Mouse (Mus musculus) midbrain, embryonic 11.5 days (tissue): ENCODE measurements around the gene Usp19. TPM values are rescaled to one million over a fixed set of nuclear protein-coding genes. Genes with fewer than 3 reads are reported as not detected.

Source experiments
- ATAC-seq: fragments of 200-750 bp; cut with Nextera tagmentation; 2 replicates; pipeline ENCODE4 v1.8.0; 2017; ENCODE audit warnings: moderate TSS enrichment, moderate library complexity; ENCODE audit not compliant: low FRiP score
- DNase-seq: peaks from one replicate; pipeline ENCODE4 v3.0.0; 2015; ENCODE audit warnings: low spot score; ENCODE audit errors: missing footprints
- H3K27ac ChIP-seq: fragments of 300-500 bp; sonication (generic); 2 replicates; pipeline ENCODE4 v1.5.1; 2014; ENCODE audit warnings: low read depth, low read length
- H3K27me3 ChIP-seq: fragments of 300-500 bp; sonication (generic); 2 replicates; pipeline ENCODE4 v1.6.1; 2014; ENCODE audit warnings: mild to moderate bottlenecking, low read length, moderate library complexity, mixed read lengths; ENCODE audit not compliant: control insufficient read depth, insufficient read depth
- H3K36me3 ChIP-seq: fragments of 300-500 bp; sonication (generic); 2 replicates; pipeline ENCODE4 v1.6.1; 2014; ENCODE audit warnings: mild to moderate bottlenecking, low read length, moderate library complexity, mixed read lengths; ENCODE audit not compliant: control insufficient read depth, insufficient read depth
- H3K4me1 ChIP-seq: fragments of 300-500 bp; sonication (generic); 2 replicates; pipeline ENCODE4 v1.6.1; 2014; ENCODE audit warnings: low read length; ENCODE audit not compliant: control insufficient read depth, insufficient read depth
- H3K4me2 ChIP-seq: fragments of 300-500 bp; sonication (generic); 2 replicates; pipeline ENCODE4 v1.6.1; 2014; ENCODE audit warnings: mild to moderate bottlenecking, moderate library complexity
- H3K4me3 ChIP-seq: fragments of 300-500 bp; sonication (generic); 2 replicates; pipeline ENCODE4 v1.5.1; 2014; ENCODE audit warnings: low read depth, low read length
- H3K9ac ChIP-seq: fragments of 300-500 bp; sonication (generic); 2 replicates; pipeline ENCODE4 v1.6.1; 2014; ENCODE audit warnings: low read length
- H3K9me3 ChIP-seq: fragments of 300-500 bp; sonication (generic); 2 replicates; pipeline ENCODE4 v1.6.1; 2016; ENCODE audit warnings: low read length; ENCODE audit not compliant: control insufficient read depth
- WGBS: fragments of 180-500 bp; shearing (Covaris S2); extraction: QIAGEN DNeasy Blood & Tissue Kit; methylation state at CpG from one replicate; pipeline ENCODE4 v1.1.7; 2014; 5-methylcytosine and 5-hydroxymethylcytosine counted together
- polyA plus RNA-seq: library from polyadenylated mRNA; unstranded; fragments of >200 nt; fragmentation: Nextera tagmentation; extraction: Ambion mirVana; gene quantifications from 2 replicates; pipeline ENCODE4 v1.2.1, GENCODE M21; 2014

The Usp19 gene
- polyA plus RNA-seq, 1 experiment from 2014 or later: 63.0 TPM

- H3K4me1 ChIP-seq: peaks cover 11% of the 10 kb centered on the region
- no peak overlapping the region for H3K27ac ChIP-seq
- ATAC-seq: no peak
- peak overlapping the region; percentile 69 for H3K4me3 ChIP-seq
- H3K9me3 ChIP-seq: no peaks in the 10 kb centered on the region
- H3K4me2 ChIP-seq: peak overlapping the region; percentile 87
- DNase-seq: peak; percentile 80
- no peak overlapping the region; the same call in 1 of the 2 replicates for H3K9ac ChIP-seq
- 89% methylated on average over 5 of the region's 5 CpGs for whole genome bisulfite sequencing
- H3K36me3 ChIP-seq: peaks cover 23% of the 10 kb centered on the region
- H3K27me3 ChIP-seq: no peaks in the 10 kb centered on the region
Observed at GRCm38 (mm10) chr9:108461675-108462074, 28.7 kb upstream of the Usp19 start.

DNA sequence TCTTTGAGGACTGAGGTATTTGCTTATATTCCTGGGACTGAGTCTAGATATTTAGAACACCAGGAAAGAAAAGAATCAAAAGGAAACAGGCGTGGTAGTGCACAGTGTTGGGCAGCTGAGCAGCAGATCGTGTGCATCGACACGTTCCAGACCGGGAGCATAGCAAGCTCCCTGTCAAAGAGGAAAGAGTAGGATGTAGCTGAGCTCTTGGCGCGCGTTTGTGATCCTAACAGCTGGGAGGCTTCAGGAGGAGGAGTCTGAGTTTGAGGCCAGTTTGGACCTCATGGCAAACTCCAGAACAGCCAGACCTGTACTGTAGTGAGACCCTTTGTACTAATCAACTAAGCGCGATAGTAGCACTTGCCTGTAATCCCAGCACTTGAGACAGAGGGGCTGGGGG, 28.2 kb upstream of the Usp19 start:
- DNase-seq (peak; percentile 37), ATAC-seq (no peak)
- peaks cover 11% of the 10 kb centered on the region for H3K4me1 ChIP-seq
- no peaks in the 10 kb centered on the region for H3K9me3 ChIP-seq
- no peak overlapping the region for H3K4me2 ChIP-seq
- no peak overlapping the region for H3K9ac ChIP-seq
- H3K27ac ChIP-seq: no peak overlapping the region
- 93% methylated on average over 10 of the region's 10 CpGs for WGBS
- H3K4me3 ChIP-seq: no peak overlapping the region
- H3K27me3 ChIP-seq: no peaks in the 10 kb centered on the region
- peaks cover 23% of the 10 kb centered on the region for H3K36me3 ChIP-seq

DNA sequence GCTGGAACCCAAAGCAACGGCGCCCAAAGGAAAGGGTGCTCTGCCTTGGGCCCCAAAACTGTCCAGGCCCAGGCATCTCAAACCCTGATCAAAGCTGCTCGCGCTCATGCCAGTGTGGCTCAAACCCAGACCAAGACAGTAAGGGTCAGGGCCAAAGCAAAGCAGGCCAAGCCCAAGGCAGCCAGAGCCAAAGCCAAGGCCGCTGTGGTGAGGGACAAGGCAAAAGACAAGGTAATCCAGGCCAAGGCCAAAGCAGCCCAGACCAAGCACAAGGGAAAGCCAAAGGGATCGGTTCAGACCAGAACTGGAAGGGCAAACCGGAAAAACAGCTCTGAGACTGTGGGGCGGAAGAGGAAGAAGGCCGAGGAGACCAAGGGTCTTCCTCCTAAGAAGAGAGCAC, 26.7 kb upstream of the Usp19 start:
- Histone ChIP-seq H3K9ac (no peak overlapping the region), H3K4me1 (peaks cover 11% of the 10 kb centered on the region), H3K27me3 (no peaks in the 10 kb centered on the region), H3K27ac (no peak overlapping the region), H3K36me3 (peaks cover 23% of the 10 kb centered on the region), H3K4me2 (no peak overlapping the region), H3K9me3 (no peaks in the 10 kb centered on the region), H3K4me3 (no peak overlapping the region)
- DNase-seq (peak; percentile 45), ATAC-seq (no peak)
- WGBS: 98% methylated on average over 9 of the region's 9 CpGs

GRCm38 (mm10) chr9:108466219-108466618, 24.2 kb upstream of the Usp19 start:
- 94% methylated on average over 2 of the region's 2 CpGs for WGBS
- peaks cover 23% of the 10 kb centered on the region for H3K36me3 ChIP-seq
- no peaks in the 10 kb centered on the region for H3K27me3 ChIP-seq
- ATAC-seq (no peak), DNase-seq (peak; percentile 66)
- no peak overlapping the region for H3K4me3 ChIP-seq
- H3K4me2 ChIP-seq: no peak overlapping the region
- peaks cover 7% of the 10 kb centered on the region for H3K4me1 ChIP-seq
- H3K27ac ChIP-seq: no peak overlapping the region
- no peak overlapping the region for H3K9ac ChIP-seq
- H3K9me3 ChIP-seq: no peaks in the 10 kb centered on the region

- no peaks in the 10 kb centered on the region for H3K9me3 ChIP-seq
- no peak overlapping the region for H3K4me2 ChIP-seq
- ATAC-seq: no peak
- H3K27me3 ChIP-seq: no peaks in the 10 kb centered on the region
- 86% methylated on average over 5 of the region's 5 CpGs for WGBS
- H3K36me3 ChIP-seq: peaks cover 10% of the 10 kb centered on the region
- no peak for DNase-seq
- no peak overlapping the region for H3K9ac ChIP-seq
- H3K4me3 ChIP-seq: no peak overlapping the region
- H3K27ac ChIP-seq: no peak overlapping the region
- no peaks in the 10 kb centered on the region for H3K4me1 ChIP-seq
Observed at GRCm38 (mm10) chr9:108469430-108469829, 21.0 kb upstream of the Usp19 start.

DNA sequence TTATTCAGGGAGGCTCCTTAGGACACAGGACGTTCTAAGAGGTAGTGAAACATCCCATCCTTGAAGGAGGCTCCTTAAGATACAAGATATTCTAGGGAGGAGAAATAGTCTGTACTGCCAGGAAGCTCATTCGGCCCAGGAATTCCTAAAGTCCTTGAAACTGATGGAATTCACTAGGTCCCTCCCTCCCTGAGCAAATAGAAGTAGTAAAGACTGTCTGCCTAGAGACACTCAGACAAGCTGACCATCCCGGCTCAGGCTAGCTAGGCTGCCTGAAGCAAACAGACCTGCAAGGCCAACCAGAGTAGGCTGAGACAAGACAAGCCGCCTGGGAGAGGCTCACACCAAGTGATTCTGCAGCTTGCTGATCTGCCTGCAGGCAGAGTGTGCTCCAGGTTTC, 20.6 kb upstream of the Usp19 start:
- Histone ChIP-seq H3K27ac (no peak overlapping the region), H3K9me3 (no peaks in the 10 kb centered on the region), H3K27me3 (no peaks in the 10 kb centered on the region), H3K4me2 (no peak overlapping the region), H3K36me3 (peaks cover 8% of the 10 kb centered on the region), H3K4me1 (no peaks in the 10 kb centered on the region), H3K4me3 (no peak overlapping the region), H3K9ac (no peak overlapping the region)
- WGBS: 80% methylated on average over 4 of the region's 4 CpGs
- DNase-seq: no peak
- no peak for ATAC-seq

- Histone ChIP-seq H3K4me1 (peaks cover 6% of the 10 kb centered on the region), H3K27me3 (no peaks in the 10 kb centered on the region), H3K36me3 (no peaks in the 10 kb centered on the region), H3K4me3 (no peak overlapping the region), H3K4me2 (no peak overlapping the region), H3K9me3 (no peaks in the 10 kb centered on the region), H3K9ac (no peak overlapping the region), H3K27ac (no peak overlapping the region)
- ATAC-seq (no peak), DNase-seq (peak; percentile 39)
- 58% methylated on average over 1 of the region's 1 CpGs for WGBS
Observed at GRCm38 (mm10) chr9:108474528-108474927, 15.9 kb upstream of the Usp19 start.

- peak; percentile 99 for DNase-seq
- peak overlapping the region; percentile 59 for H3K9ac ChIP-seq
- H3K36me3 ChIP-seq: no peaks in the 10 kb centered on the region
- H3K4me2 ChIP-seq: peak overlapping the region; percentile 57
- H3K27me3 ChIP-seq: no peaks in the 10 kb centered on the region
- under 1% methylated on average over 20 of the region's 20 CpGs for WGBS
- H3K9me3 ChIP-seq: no peaks in the 10 kb centered on the region
- peaks cover 16% of the 10 kb centered on the region for H3K4me1 ChIP-seq
- peak overlapping the region; percentile 75 for H3K27ac ChIP-seq
- H3K4me3 ChIP-seq: peak overlapping the region; percentile 44
- ATAC-seq: peak; percentile 84
Observed at GRCm38 (mm10) chr9:108478638-108479156, 11.7 kb upstream of the Usp19 start.

DNA sequence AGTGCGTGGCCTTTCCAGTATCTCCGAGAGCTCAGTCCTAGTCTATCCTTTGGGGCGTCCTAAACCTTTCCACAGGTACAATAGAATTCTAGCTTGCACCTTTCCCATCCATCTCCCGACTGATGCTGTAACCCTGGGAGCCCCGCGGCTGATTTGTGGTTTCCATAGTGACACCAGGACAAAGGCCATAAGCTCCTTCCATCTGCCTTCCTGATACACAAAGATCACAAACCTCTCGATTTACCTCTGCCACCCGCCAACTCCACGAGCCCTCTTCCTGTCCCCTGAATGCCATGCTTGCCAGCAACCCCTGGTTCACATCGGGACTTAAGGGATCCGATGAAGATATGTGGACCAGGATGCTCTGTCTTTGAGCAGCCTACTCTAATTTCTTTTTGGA, 11.2 kb upstream of the Usp19 start:
- DNase-seq (peak; percentile 97), ATAC-seq (peak; percentile 20)
- peak overlapping the region; percentile 57 for H3K4me2 ChIP-seq
- 25% methylated on average over 11 of the region's 11 CpGs for WGBS
- no peaks in the 10 kb centered on the region for H3K27me3 ChIP-seq
- no peaks in the 10 kb centered on the region for H3K36me3 ChIP-seq
- H3K4me1 ChIP-seq: peaks cover 16% of the 10 kb centered on the region
- peak overlapping the region; percentile 59 for H3K9ac ChIP-seq
- no peaks in the 10 kb centered on the region for H3K9me3 ChIP-seq
- peak overlapping the region; percentile 75 for H3K27ac ChIP-seq
- H3K4me3 ChIP-seq: peak overlapping the region; percentile 44
